Mouse (Mus musculus): ENCODE data around the gene C2cd4d.
A peak's percentile ranks its signal among the peaks of the same experiment; 100 is the strongest.

C2cd4d gene

GRCm38 (mm10) chr3:94362138-94362537 is at the start of gene C2cd4d:
TSS of gene C2cd4d (plus strand) at chr3:94362438.
- no peak for DNase-seq

- DNase-seq = no peak
These were observed 33.6 kb upstream of the C2cd4d start for GRCm38 (mm10) chr3:94328681-94329080.

DNA sequence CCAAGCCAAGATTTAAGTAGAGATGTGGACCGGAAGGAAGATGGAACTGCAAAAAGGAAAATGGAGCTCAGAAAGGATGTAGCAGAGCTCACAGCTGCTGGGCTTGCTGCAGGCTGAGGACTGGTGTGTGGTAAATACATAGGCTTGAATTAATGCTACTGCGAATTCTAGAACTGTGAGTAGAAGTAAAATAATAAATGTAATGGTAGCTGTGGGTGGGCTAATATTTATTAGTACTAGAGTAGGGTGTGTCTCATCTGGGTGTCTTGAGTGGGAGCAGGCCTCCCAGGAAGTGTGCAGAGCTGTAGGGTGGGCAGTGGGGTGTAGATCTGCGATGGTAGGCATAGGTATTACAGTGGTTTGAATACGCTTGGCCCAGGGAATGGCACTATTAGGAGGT is 27.8 kb upstream of the C2cd4d start:
- no peak for DNase-seq

DNA sequence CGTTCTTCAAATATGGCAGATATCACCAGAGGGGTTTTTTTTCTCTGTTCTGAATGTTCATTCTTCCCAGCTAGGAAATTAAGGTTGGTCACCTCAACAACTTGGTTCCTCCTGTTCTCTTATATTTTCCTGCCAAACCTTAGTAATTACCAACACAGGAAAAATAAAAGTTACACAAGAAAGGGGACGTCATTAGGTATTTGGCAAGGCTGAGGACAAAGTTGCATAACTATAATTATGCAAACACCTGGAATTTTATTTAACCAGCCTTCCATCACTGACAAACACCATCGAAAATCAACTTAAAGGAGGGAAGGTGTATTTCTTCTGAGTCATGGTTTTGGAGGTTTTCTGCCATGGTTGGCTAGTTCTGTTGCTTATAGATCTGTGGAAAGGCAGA is 23.7 kb upstream of the C2cd4d start:
- DNase-seq = no peak

GRCm38 (mm10) chr3:94341959-94342422 is 20.2 kb upstream of the C2cd4d start, which contains the start of gene Them5:
TSS of gene Them5 (plus strand) at chr3:94342099.
- DNase-seq = no peak

GRCm38 (mm10) chr3:94342552-94342951 is 19.7 kb upstream of the C2cd4d start:
- DNase-seq = no peak

GRCm38 (mm10) chr3:94344182-94344581 is 18.1 kb upstream of the C2cd4d start:
- no peak for DNase-seq

- DNase-seq = no peak
These were observed 17.3 kb upstream of the C2cd4d start for GRCm38 (mm10) chr3:94344897-94345296.

GRCm38 (mm10) chr3:94348146-94348545 is 14.1 kb upstream of the C2cd4d start:
- no peak for DNase-seq

DNA sequence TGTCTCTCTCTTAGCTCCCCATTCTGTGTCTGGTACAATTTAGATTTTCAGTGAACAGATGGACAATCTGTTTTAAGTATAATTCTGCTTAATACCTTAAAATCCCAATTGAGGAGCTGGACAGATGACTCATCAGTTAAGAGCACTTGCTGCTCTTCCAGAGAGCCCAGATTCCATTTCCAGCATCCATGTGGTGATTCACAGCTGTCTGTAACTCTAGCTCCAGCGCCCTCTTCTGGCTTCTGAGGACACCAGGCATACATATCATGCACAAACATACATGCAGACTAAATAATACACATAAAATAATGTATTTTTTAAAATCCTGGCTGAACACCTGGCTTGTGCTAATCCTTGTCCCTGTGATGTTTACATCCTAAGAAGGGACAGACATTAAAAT is 1.4 kb upstream of the C2cd4d start:
- no peak for DNase-seq

DNA sequence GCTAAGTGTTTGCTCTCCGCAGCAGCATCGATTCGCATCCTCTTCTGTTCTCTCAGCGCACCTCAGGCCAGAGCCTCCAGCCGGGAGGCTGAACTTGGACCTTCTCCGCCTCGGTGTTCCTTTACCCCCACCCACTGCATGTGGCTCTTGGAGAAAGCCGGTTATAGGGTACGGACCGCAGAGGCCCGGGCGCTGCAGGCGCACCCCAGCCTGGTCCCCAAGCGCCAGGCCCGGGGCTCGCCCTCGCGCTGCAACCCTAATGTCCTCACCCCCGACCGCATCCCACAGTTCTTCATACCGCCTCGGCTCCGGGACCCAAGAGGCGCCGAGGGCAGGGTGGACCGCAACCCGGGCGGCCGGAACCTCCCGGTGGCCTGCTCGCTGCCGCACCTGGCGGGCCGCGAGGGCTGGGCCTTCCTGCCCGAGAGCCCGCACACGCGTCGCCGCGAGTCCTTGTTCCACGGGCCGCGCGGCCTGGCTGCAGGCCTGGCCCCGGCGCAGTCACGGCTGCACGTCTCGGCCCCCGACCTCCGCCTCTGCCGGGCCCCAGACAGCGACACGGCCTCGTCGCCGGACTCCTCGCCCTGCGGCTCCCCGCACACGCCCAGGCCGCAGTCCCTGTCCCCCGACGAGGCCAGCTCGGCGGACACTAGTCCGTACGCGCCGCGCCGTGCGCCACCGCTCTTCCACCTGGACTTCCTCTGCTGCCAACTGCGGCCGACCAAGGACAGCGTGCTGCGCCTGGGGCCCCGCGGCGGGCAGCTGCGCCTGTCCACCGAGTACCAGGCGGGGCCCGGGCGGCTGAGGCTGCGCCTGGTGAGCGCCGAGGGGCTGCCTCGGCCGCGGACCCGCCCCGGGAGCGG is 1.3 kb downstream of the C2cd4d start:
- no peak for DNase-seq

GRCm38 (mm10) chr3:94364154-94364526 is 1.9 kb downstream of the C2cd4d start:
- DNase-seq = no peak

- DNase-seq = peak in 1 of 2 experiments; percentile 67
These were observed 4.5 kb downstream of the C2cd4d start for GRCm38 (mm10) chr3:94366761-94367160.

DNA sequence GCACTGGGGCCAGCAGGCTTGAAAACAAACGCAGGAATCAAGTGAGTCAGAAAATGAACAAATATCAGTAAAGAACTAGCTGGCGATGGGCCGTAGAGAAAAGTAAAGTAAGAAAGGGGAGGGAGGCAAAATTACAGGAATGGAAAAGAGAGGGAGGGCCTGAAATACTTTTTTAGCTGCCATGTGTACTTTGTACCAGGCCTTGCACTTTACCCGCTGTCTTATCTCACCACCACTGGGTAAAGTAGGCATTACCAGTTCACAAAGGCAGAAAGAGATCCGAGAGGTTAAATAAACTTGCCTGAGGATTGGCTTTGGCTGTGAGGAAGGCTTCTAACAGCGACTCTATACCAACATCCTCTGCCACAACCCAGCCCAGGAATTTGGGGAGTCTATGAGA is 5.3 kb downstream of the C2cd4d start:
- no peak for DNase-seq

GRCm38 (mm10) chr3:94368631-94369030 is 6.4 kb downstream of the C2cd4d start:
- DNase-seq = no peak

DNA sequence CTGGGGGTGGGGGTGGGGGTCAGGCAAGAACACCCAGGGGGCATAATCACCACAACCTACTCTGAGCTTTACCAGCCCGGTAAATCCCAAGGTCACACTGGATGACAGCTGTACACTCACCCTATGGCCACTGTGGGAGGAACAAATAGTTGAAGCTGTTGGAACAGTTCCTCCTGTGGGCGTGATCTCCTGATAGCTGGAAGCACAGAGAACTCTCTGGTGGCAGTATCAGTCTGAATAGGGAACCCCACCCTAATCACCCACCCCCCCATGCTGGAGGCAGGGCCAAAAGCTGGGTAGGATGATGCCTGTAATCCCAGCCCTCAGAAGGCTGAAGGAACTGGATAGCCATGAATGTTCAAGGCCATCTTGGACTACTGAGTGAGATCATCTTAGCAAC is 7.5 kb downstream of the C2cd4d start:
- no peak for DNase-seq

- DNase-seq = peak in 1 of 2 experiments; percentile 21
These were observed 9.4 kb downstream of the C2cd4d start for GRCm38 (mm10) chr3:94371637-94372036.

DNA sequence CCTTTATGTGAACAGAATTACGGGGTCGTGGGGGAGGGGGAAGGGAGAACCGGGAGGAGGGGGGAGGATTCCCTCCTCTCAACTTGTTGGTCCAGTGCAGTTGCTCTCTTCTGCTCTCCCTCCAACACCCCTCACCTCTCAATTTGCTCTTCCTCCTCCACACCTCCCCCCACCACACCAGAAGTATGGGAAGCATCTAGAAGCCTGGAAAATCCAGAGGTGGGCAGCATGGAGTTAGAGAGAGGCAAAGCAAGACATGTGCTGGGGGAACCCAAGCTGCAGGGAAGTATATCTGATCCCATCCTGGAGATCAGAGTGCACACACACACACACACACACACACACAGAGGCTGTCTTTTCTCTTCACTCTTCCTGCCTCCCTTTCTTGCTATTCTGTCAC is 9.8 kb downstream of the C2cd4d start:
- DNase-seq = no peak

DNA sequence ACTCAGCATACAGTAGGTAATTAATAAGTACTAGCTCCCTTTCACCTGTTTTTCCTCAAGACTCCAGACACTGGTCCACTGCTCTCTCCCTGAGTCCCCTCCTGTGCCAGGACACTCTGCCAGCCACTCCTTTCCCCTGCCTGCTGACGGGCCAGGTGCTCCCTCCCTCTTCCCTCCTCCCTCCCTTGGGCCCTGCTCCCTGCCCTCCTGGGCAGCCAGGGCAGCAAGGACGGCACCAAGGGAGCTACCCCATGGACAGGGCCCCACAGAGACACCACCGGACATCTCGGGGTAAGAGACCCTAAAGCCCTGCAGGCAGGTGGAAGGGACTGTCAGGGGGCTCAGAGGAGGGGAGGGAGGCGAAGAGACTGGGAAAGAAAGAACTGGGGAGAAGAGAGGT is 10.4 kb downstream of the C2cd4d start, which contains the start of gene Rorc:
Gene Rorc, plus strand, starts transcription at position 154 of the 400 bp plus-strand sequence.
- no peak for DNase-seq

GRCm38 (mm10) chr3:94373090-94373489 is 10.9 kb downstream of the C2cd4d start:
- DNase-seq = peak in 1 of 2 experiments; percentile 27

- peak in 1 of 2 experiments; percentile 34 for DNase-seq
These were observed 11.4 kb downstream of the C2cd4d start for GRCm38 (mm10) chr3:94373597-94374011.

GRCm38 (mm10) chr3:94374636-94375035 is 12.4 kb downstream of the C2cd4d start:
- peak in 1 of 2 experiments; percentile 8 for DNase-seq

- DNase-seq = peak in 1 of 2 experiments; percentile 20
These were observed 12.9 kb downstream of the C2cd4d start for GRCm38 (mm10) chr3:94375146-94375545.

GRCm38 (mm10) chr3:94375861-94376260 is 13.6 kb downstream of the C2cd4d start:
- DNase-seq = peak; percentile 64 to 77

Data from thymus, adult 18-20 months (tissue).